In genomic region chr7:65906528-65907272, GRCm38 (mm10) we compare ENCODE assay signal across 22 mouse cellular contexts. TPM values are rescaled to one million over a fixed set of nuclear protein-coding genes. Genes with fewer than 3 reads are reported as not detected.
DNase-seq lines count a peak whose midpoint lies in the region; ATAC-seq and TF ChIP-seq lines count a peak whose summit lies in the region.
"Had no signal": no experiment of that assay in that cellular context is flagged by ENCODE, and none has a peak within 500 bp of the region (broad histone marks: within the 10 kb centered on the region; RNA-seq: fewer than 3 reads in every experiment).

No protein-coding gene starts in this region.

- no peaks in the 10 kb centered on the region for H3K9me3 ChIP-seq in lung, postnatal 0 days (ENCODE audit: low read length)
- H3K9me3 ChIP-seq: embryonic facial prominence, embryonic 10.5 days; forebrain, embryonic 10.5 days; hindbrain, embryonic 12.5 days; limb, embryonic 13.5 days; liver, embryonic 15.5 days; midbrain, embryonic 10.5 days; neural tube, embryonic 15.5 days had no signal

- H3K9ac ChIP-seq in lung, postnatal 0 days (replicated peaks; ENCODE audit: low read depth), result no peak overlapping the region
- H3K9ac ChIP-seq: forebrain, postnatal 0 days; hindbrain, embryonic 12.5 days; limb, embryonic 13.5 days; liver, embryonic 15.5 days; neural tube, embryonic 15.5 days had no signal

- H3K4me2 ChIP-seq in lung, postnatal 0 days (replicated peaks; ENCODE audit: low read depth, low read length), result no peak overlapping the region
- H3K4me2 ChIP-seq: hindbrain, embryonic 12.5 days; limb, embryonic 13.5 days; liver, embryonic 15.5 days; neural tube, embryonic 15.5 days had no signal

- H3K27ac ChIP-seq in gastrocnemius, adult 2 months, result no peak overlapping the region
- H3K27ac ChIP-seq in lung, postnatal 0 days (ENCODE audit: low read length), result no peak overlapping the region
- H3K27ac ChIP-seq: embryonic facial prominence, embryonic 10.5 days; forebrain, embryonic 10.5 days; hindbrain, embryonic 12.5 days; limb, embryonic 13.5 days; liver, embryonic 15.5 days; midbrain, embryonic 10.5 days; neural tube, embryonic 15.5 days had no signal

- no peak for ATAC-seq in lung, postnatal 0 days
- ATAC-seq: forebrain, postnatal 0 days; intestine, postnatal 0 days had no signal

- no peak for TF ChIP-seq EP300 in lung, postnatal 0 days (IDR thresholded peaks at IDR 0.05)

- H3K27me3 ChIP-seq in lung, postnatal 0 days (replicated peaks; ENCODE audit: insufficient read depth, low read length), result no peaks in the 10 kb centered on the region
- H3K27me3 ChIP-seq: hindbrain, embryonic 12.5 days; limb, embryonic 13.5 days; liver, embryonic 15.5 days; neural tube, embryonic 15.5 days had no signal

- TF ChIP-seq CTCF in gastrocnemius, adult 2 months (IDR thresholded peaks at IDR 0.05), result no peak
- TF ChIP-seq CTCF in lung, postnatal 0 days (IDR thresholded peaks at IDR 0.05), result no peak

- WGBS in lung, postnatal 0 days, result 65% methylated on average over 9 of the region's 9 CpGs

- intact Hi-C loops in gastrocnemius, adult 2 months (cut with DNase I), result no loop called here

- no peaks in the 10 kb centered on the region for H3K36me3 ChIP-seq in lung, postnatal 0 days (ENCODE audit: insufficient read depth, low read length)
- H3K36me3 ChIP-seq: embryonic facial prominence, embryonic 10.5 days; forebrain, embryonic 10.5 days; hindbrain, embryonic 12.5 days; limb, embryonic 13.5 days; liver, embryonic 15.5 days; midbrain, embryonic 10.5 days; neural tube, embryonic 15.5 days had no signal

- peak; percentile 37 for DNase-seq in gastrocnemius, adult 2 months
- DNase-seq in gastrocnemius, postnatal 4 days (ENCODE audit: low spot score in 2 of 2), result no peak
- peak; percentile 38 for DNase-seq in lung, postnatal 0 days (ENCODE audit: low spot score)
- DNase-seq in lung, postnatal 10 days, result no peak
- DNase-seq in adrenal gland, adult 2 months, result peak; percentile 48
- DNase-seq in adrenal gland, postnatal 36 days, result peak; percentile 38 to 58
- no peak for DNase-seq in right cerebral cortex, adult 18-20 months
- DNase-seq: cerebellum, adult 11 months; cerebellum, adult 9-11 months; forebrain, postnatal 0 days; heart, adult 18-20 months; kidney, postnatal 4 days; layer of hippocampus, adult 9-11 months; thymus, adult 2 months had no signal

- no peak overlapping the region for H3K4me3 ChIP-seq in gastrocnemius, adult 2 months
- no peak overlapping the region for H3K4me3 ChIP-seq in lung, postnatal 0 days (ENCODE audit: low read depth, low read length)
- H3K4me3 ChIP-seq: embryonic facial prominence, embryonic 10.5 days; forebrain, embryonic 10.5 days; hindbrain, embryonic 12.5 days; limb, embryonic 13.5 days; liver, embryonic 15.5 days; midbrain, embryonic 10.5 days; neural tube, embryonic 15.5 days had no signal

- H3K4me1 ChIP-seq in lung, postnatal 0 days (ENCODE audit: insufficient read depth, low read depth, low read length), result no peaks in the 10 kb centered on the region

RNA-seq across cellular contexts. Expression of gene Pcsk6, which starts 45.2 kb away (rescaled TPM):
- 10 to 100 TPM; 17.7 to 20.8 TPM for total RNA-seq in gastrocnemius, adult 2 months (2021)
- total RNA-seq in gastrocnemius, postnatal 4 days (2021), result 10 to 100 TPM; 45.4 to 64.7 TPM
- 1.4 and 1.5 TPM in 2 replicates for polyA plus RNA-seq in lung, postnatal 0 days (2015; fragmentation: Nextera tagmentation; extraction: Ambion mirVana)
- 10 to 100 TPM; 23.0 to 34.8 TPM for total RNA-seq in adrenal gland, adult 2 months (2021)
- polyA plus RNA-seq in adrenal gland, adult 2 months (2012; rRNA removed), result 7.0 and 9.8 TPM in 2 replicates
- total RNA-seq in adrenal gland, postnatal 36 days (2021), result 10 to 100 TPM; 19.6 to 20.5 TPM

Comparison
In these comparisons a context has a peak if more than half of its experiments do, and no peak if none do; other contexts are left out.
1. DNase-seq: peak in gastrocnemius, adult 2 months (single experiment), lung, postnatal 0 days (single experiment), adrenal gland, adult 2 months (single experiment) and adrenal gland, postnatal 36 days (2 of 2); none in gastrocnemius, postnatal 4 days (0 of 2), lung, postnatal 10 days (single experiment) and right cerebral cortex, adult 18-20 months (single experiment).